Mouse (Mus musculus) kidney, postnatal 0 days (tissue): ENCODE results near the gene Lyz1. TPM values are rescaled to one million over a fixed set of nuclear protein-coding genes. Genes with fewer than 3 reads are reported as not detected.
"Not testable (repeated sequence)": the region's sequence is repeated elsewhere in the genome, so short reads cannot be mapped to it uniquely, and the experiment has no call there.

Source experiments
- ATAC-seq: fragments of 200-750 bp; cut with Nextera tagmentation; replicated peaks from 2 replicates; pipeline ENCODE4 v1.8.0; 2017; ENCODE audit warnings: low read depth, moderate number of reproducible peaks, moderate TSS enrichment, moderate library complexity; ENCODE audit not compliant: low FRiP score
- DNase-seq: peaks from one replicate; pipeline ENCODE4 v3.0.0-alpha.2; 2016; ENCODE audit warnings: low spot score
- H3K27ac ChIP-seq: fragments of 300-500 bp; sonication (generic); 2 replicates; pipeline ENCODE4 v1.5.1; 2014; ENCODE audit warnings: mild to moderate bottlenecking
- H3K27me3 ChIP-seq: fragments of 300-500 bp; sonication (generic); 2 replicates; pipeline ENCODE4 v1.6.1; 2014; ENCODE audit warnings: low read length, mixed read lengths; ENCODE audit not compliant: insufficient read depth
- H3K36me3 ChIP-seq: fragments of 300-500 bp; sonication (generic); 2 replicates; pipeline ENCODE4 v1.6.1; 2014; ENCODE audit warnings: low read length, mixed read lengths; ENCODE audit not compliant: insufficient read depth
- H3K4me1 ChIP-seq: fragments of 300-500 bp; sonication (generic); replicated peaks from 2 replicates; pipeline ENCODE4 v1.6.1; 2014; ENCODE audit warnings: antibody characterized with exemption, low read length, mixed read lengths; ENCODE audit not compliant: insufficient read depth
- H3K4me2 ChIP-seq: fragments of 300-500 bp; sonication (generic); 2 replicates; pipeline ENCODE4 v1.6.1; 2014; ENCODE audit warnings: mild to moderate bottlenecking, low read length, moderate library complexity, mixed read lengths
- H3K4me3 ChIP-seq: fragments of 300-500 bp; sonication (generic); replicated peaks from 2 replicates; pipeline ENCODE4 v1.5.1; 2014; ENCODE audit warnings: low read depth, low read length
- H3K9ac ChIP-seq: fragments of 300-500 bp; sonication (generic); 2 replicates; pipeline ENCODE4 v1.6.1; 2014; ENCODE audit warnings: low read depth, low read length
- H3K9me3 ChIP-seq: fragments of 300-500 bp; sonication (generic); replicated peaks from 2 replicates; pipeline ENCODE4 v1.6.1; 2016; ENCODE audit warnings: low read length, inconsistent platforms, mixed read lengths
- CTCF ChIP-seq: IDR thresholded peaks from 2 replicates; pipeline ENCODE4 v1.5.1; 2016; ENCODE audit warnings: antibody characterized with exemption, low read depth, mild to moderate bottlenecking, moderate library complexity
- WGBS: fragments of 180-500 bp; shearing (Covaris S2); extraction: QIAGEN DNeasy Blood & Tissue Kit; methylation state at CpG from one replicate; pipeline ENCODE4 v1.1.7; 2014; 5-methylcytosine and 5-hydroxymethylcytosine counted together
- polyA plus RNA-seq: library from polyadenylated mRNA; unstranded; fragments of >200 nt; fragmentation: Nextera tagmentation; extraction: Ambion mirVana; gene quantifications from 2 replicates; pipeline ENCODE4 v1.2.1, GENCODE M21; 2015

Gene Lyz1
- polyA plus RNA-seq, 1 experiment from 2014 or later, result 0.24 TPM

DNA sequence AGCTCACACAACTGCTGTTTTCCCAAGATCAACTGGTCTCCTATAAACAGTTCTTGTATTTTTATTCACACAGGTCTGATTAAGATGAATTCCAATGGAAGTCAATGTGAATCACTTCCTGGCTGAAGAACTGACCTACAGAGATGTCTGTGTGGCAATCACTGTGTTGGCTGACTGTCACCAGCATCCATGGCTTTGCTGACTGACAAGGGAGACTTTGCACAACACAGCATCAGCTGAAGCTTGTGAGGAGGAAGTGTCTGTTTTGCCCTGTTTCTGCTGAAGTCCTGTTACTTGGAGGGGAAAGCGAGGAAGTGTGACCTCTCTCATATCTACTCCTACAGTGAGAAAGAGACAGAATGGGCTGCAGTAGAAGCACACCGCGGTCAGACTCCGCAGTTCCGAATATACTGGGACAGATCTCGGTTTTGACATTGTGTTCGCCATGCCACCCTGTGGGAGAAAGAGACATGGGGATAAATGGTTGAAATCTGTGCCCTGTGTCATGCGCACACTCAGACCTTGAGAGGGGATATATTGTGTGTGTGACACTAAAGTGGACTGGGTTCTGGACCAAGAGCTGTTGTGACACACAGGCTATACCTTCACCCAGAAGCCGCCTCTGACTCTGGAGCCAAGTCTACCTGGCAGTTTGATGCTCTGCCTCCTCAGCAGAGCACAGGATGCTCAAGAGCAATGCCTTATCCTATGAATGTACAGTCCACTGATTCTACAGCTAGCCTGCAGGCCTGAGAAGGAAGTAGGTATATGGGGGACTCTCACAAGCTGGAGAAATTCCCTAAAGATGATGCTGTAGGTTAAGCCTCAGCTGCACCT is 4.3 kb downstream of the Lyz1 start:
- no peak overlapping the region for H3K9ac ChIP-seq
- H3K27ac ChIP-seq, result no peak overlapping the region
- H3K36me3 ChIP-seq, result no peaks in the 10 kb centered on the region
- H3K27me3 ChIP-seq, result no peaks in the 10 kb centered on the region
- no peak overlapping the region for H3K4me3 ChIP-seq
- no peaks in the 10 kb centered on the region for H3K9me3 ChIP-seq
- H3K4me1 ChIP-seq, result no peaks in the 10 kb centered on the region
- WGBS, result 94% methylated on average over 9 of the region's 9 CpGs
- no peak for ATAC-seq
- no peak overlapping the region for H3K4me2 ChIP-seq
- TF ChIP-seq CTCF, result no peak
- DNase-seq, result no peak

DNA sequence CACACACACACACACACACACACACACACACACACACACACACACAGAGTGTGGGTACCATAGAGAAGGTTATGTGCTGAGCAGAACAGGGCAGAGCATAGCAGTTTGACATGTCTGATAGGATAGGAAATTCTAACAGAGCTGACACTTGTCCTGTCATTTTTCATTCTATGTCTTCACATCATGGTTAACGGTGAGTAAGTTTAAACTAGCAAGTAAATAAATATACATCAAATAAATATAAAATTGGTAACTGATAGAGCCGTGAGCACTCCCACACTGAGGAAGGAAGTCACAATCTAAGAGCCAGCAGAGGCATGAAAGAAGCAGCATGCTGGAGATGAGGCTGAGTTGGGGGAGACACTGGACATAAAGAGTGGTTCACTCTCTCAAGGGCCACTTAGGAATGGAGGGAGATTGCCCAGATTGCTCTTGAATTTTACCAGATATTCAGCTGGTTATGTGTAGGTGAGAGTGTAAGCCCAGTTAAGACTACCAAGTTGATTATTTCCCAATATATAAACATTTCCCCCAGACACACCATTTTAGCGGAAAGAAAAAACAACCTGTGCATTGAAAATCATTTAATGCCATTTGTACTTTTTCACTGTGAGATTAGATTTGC is 5.3 kb downstream of the Lyz1 start:
- Histone ChIP-seq H3K4me1 (no peaks in the 10 kb centered on the region), H3K36me3 (no peaks in the 10 kb centered on the region), H3K9me3 (no peaks in the 10 kb centered on the region), H3K4me3 (no peak overlapping the region), H3K27me3 (no peaks in the 10 kb centered on the region), H3K27ac (no peak overlapping the region), H3K4me2 (no peak overlapping the region), H3K9ac (no peak overlapping the region)
- DNase-seq (no peak), ATAC-seq (no peak)
- no peak for TF ChIP-seq CTCF
- 78% methylated on average over 3 of the region's 3 CpGs for WGBS

- WGBS, result 91% methylated on average over 6 of the region's 6 CpGs
- Histone ChIP-seq H3K4me2 (no peak overlapping the region), H3K27me3 (no peaks in the 10 kb centered on the region), H3K27ac (no peak overlapping the region), H3K9me3 (no peaks in the 10 kb centered on the region), H3K4me1 (no peaks in the 10 kb centered on the region), H3K9ac (no peak overlapping the region), H3K36me3 (no peaks in the 10 kb centered on the region), H3K4me3 (no peak overlapping the region)
- ATAC-seq, result no peak
- DNase-seq, result no peak
- no peak for TF ChIP-seq CTCF
Measured at GRCm38 (mm10) chr10:117286366-117286970, 6.2 kb downstream of the Lyz1 start.

DNA sequence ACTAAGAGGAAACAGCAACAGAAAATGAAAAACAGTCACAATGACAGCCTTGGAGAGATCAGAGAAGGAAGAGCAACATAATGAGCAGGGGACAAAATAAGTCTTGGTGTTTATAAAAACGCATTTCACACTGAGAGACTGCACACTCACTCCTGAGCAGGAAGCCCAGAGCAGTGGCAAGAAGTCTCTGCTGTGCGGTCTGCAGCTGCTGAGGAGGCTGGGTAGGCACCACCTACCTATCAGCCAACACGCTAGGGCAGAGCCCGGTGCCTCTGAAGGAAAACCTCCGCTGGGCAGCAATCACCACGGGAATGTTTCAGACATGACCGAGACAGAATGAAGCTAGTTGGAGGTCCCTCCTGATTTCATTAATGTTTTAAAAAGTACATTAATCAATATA is 7.1 kb downstream of the Lyz1 start:
- H3K4me3 ChIP-seq, H3K9ac ChIP-seq, H3K4me2 ChIP-seq, H3K36me3 ChIP-seq, DNase-seq, H3K27ac ChIP-seq, ATAC-seq, H3K4me1 ChIP-seq, H3K9me3 ChIP-seq, H3K27me3 ChIP-seq: not testable (repeated sequence)
- WGBS, result 80% methylated on average over 3 of the region's 7 CpGs

DNA sequence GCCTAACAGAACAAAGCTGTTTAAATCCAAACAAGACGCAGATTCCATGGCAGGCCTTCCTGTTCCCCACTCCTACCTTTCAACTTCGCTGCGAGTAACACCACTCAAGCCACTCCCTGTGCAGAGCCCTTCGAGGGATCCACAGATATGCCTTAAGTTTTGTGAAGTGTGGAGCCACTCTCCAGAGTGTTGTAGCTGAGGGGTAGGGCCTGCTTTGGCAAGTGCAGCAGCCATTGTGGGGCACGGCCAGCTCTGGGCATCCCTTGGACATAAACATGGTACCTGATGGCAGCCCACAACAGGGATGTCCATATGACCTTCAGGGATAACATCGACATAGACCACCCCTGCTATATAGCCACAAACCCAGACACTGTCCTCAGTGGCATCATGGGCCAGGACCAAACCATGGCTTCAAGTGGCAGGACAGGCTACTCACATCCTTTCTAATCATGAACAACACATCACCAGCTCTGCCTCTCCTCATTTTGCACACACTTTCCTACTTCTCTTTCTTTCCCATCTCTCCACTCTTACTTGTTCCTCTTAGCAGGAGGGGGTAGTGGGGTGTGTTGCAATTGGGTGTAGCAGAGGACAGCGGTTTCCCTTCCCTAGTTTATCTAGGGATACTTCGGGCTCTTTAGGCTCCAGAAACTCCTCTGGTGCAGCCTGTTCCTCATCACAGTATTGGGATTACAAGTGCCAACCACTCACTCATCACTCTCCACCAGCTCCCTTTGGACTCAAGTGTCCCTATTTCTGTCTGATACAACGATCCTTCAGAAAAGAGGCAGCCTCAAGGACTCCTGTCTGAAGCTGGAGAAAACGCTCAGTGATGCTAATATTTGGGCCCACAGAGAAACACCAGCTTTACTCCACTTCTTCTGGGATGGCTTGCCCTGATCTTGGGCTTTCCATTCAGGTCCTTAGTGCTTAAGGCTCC is 7.8 kb downstream of the Lyz1 start:
- DNase-seq (no peak), ATAC-seq (no peak)
- no peak for TF ChIP-seq CTCF
- Histone ChIP-seq H3K4me3 (no peak overlapping the region), H3K36me3 (no peaks in the 10 kb centered on the region), H3K27ac (no peak overlapping the region), H3K4me2 (no peak overlapping the region), H3K4me1 (no peaks in the 10 kb centered on the region), H3K9ac (no peak overlapping the region), H3K9me3 (no peaks in the 10 kb centered on the region), H3K27me3 (no peaks in the 10 kb centered on the region)
- 82% methylated on average over 10 of the region's 10 CpGs for WGBS
